Mouse (Mus musculus) MEL (cell line): ENCODE results near the gene Pidd1. TPM values are rescaled to one million over a fixed set of nuclear protein-coding genes. Genes with fewer than 3 reads are reported as not detected.

Source experiments
- DNase-seq: peaks from one replicate; pipeline ENCODE4 v3.0.0; 2011; ENCODE audit warnings: low read depth, low spot score
- H3K27ac ChIP-seq: 2 replicates; pipeline ENCODE4 v1.5.1; 2012; ENCODE audit warnings: low read depth, mild to moderate bottlenecking, control low read depth, low read length, moderate library complexity; ENCODE audit not compliant: control insufficient read depth
- H3K27me3 ChIP-seq, 2 experiments: fragments of 150-350 bp in 1 of 2; sonication (generic) in 1 of 2; 2 replicates each; pipeline ENCODE4 v1.6.1; 2012; ENCODE audit warnings: low read length in 2 of 2, mild to moderate bottlenecking in 2 of 2, improper control_type of control experiment in 1 of 2, moderate library complexity in 1 of 2; ENCODE audit not compliant: insufficient read depth in 2 of 2, control insufficient read depth in 1 of 2
- H3K36me3 ChIP-seq, 2 experiments: 2 replicates each; pipeline ENCODE4 v1.6.1; 2012 to 2014; ENCODE audit warnings: low read length in 2 of 2, improper control_type of control experiment in 1 of 2, inconsistent platforms in 1 of 2, mild to moderate bottlenecking in 1 of 2; ENCODE audit not compliant: insufficient read depth in 2 of 2, control insufficient read depth in 1 of 2
- H3K4me1 ChIP-seq, 2 experiments: fragments of 150-350 bp in 1 of 2; sonication (generic) in 1 of 2; 2 replicates each; pipeline ENCODE4 v1.6.1; 2012; ENCODE audit warnings: low read length in 2 of 2, improper control_type of control experiment in 1 of 2, mild to moderate bottlenecking in 1 of 2; ENCODE audit not compliant: insufficient read depth in 2 of 2, control insufficient read depth in 1 of 2
- H3K4me3 ChIP-seq, 2 experiments: fragments of 150-350 bp in 1 of 2; sonication (generic) in 1 of 2; 2 replicates each; pipeline ENCODE4 v1.5.1; 2012; ENCODE audit warnings: low read depth in 2 of 2, low read length in 2 of 2, mild to moderate bottlenecking in 2 of 2, moderate library complexity in 2 of 2, control low read depth in 1 of 2, improper control_type of control experiment in 1 of 2; ENCODE audit not compliant: control insufficient read depth in 1 of 2, insufficient read depth in 1 of 2
- H3K79me2 ChIP-seq: 2 replicates; pipeline ENCODE4 v1.6.1; 2012; ENCODE audit warnings: mild to moderate bottlenecking, low read length, moderate library complexity; ENCODE audit not compliant: control insufficient read depth, poor library complexity, insufficient read depth
- H3K9ac ChIP-seq: 2 replicates; pipeline ENCODE4 v1.6.1; 2012; ENCODE audit warnings: low read depth, mild to moderate bottlenecking, control low read depth, low read length, moderate library complexity; ENCODE audit not compliant: control insufficient read depth, poor library complexity, severe bottlenecking
- H3K9me3 ChIP-seq: fragments of 150-350 bp; sonication (generic); replicated peaks from 2 replicates; pipeline ENCODE4 v1.6.1; 2012; ENCODE audit warnings: mild to moderate bottlenecking, low read length, improper control_type of control experiment, moderate library complexity; ENCODE audit not compliant: insufficient read depth
- BHLHE40 ChIP-seq: IDR thresholded peaks from 2 replicates; pipeline ENCODE4 v1.6.1; 2012; ENCODE audit warnings: low read depth, mild to moderate bottlenecking, inconsistent platforms, low read length, improper control_type of control experiment, borderline replicate concordance
- CHD1 ChIP-seq: IDR thresholded peaks from 2 replicates; pipeline ENCODE4 v1.6.1; 2012; ENCODE audit warnings: low read depth, mild to moderate bottlenecking, inconsistent platforms, low read length, improper control_type of control experiment
- CHD2 ChIP-seq: IDR thresholded peaks from 2 replicates; pipeline ENCODE4 v1.6.1; 2011; ENCODE audit warnings: low read length, improper control_type of control experiment
- CTCF ChIP-seq, 3 experiments: IDR thresholded peaks in 2 of 3; conservative IDR thresholded peaks in 1 of 3; 2 replicates each; pipeline ENCODE4 v1.5.1; 2011 to 2012; ENCODE audit warnings: low read length in 3 of 3, low read depth in 2 of 3, mild to moderate bottlenecking in 2 of 3, improper control_type of control experiment in 1 of 3, inconsistent platforms in 1 of 3, mixed read lengths in 1 of 3, moderate library complexity in 1 of 3; ENCODE audit not compliant: control insufficient read depth in 1 of 3, insufficient read depth in 1 of 3, poor library complexity in 1 of 3, severe bottlenecking in 1 of 3
- E2F4 ChIP-seq: IDR thresholded peaks from 2 replicates; pipeline ENCODE4 v1.6.1; 2011; ENCODE audit warnings: low read depth, low read length, improper control_type of control experiment, borderline replicate concordance
- ELF1 ChIP-seq: IDR thresholded peaks from 2 replicates; pipeline ENCODE4 v1.6.1; 2014; ENCODE audit warnings: low read depth, mild to moderate bottlenecking, inconsistent platforms, low read length, improper control_type of control experiment, moderate library complexity
- EP300 ChIP-seq, 2 experiments: IDR thresholded peaks; 2 replicates each; pipeline ENCODE4 v1.6.1; 2011; ENCODE audit warnings: improper control_type of control experiment in 2 of 2, low read length in 2 of 2, low read depth in 1 of 2, mild to moderate bottlenecking in 1 of 2
- GABPA ChIP-seq: IDR thresholded peaks from 2 replicates; pipeline ENCODE4 v1.6.1; 2012; ENCODE audit warnings: low read depth, mild to moderate bottlenecking, inconsistent platforms, low read length, improper control_type of control experiment, moderate library complexity
- GATA1 ChIP-seq: IDR thresholded peaks from 2 replicates; pipeline ENCODE4 v1.6.1; 2011; ENCODE audit warnings: low read depth, low read length, improper control_type of control experiment
- HCFC1 ChIP-seq: IDR thresholded peaks from 2 replicates; pipeline ENCODE4 v1.6.1; 2012; ENCODE audit warnings: low read depth, mild to moderate bottlenecking, inconsistent platforms, low read length, improper control_type of control experiment, moderate library complexity
- JUND ChIP-seq: IDR thresholded peaks from 2 replicates; pipeline ENCODE4 v1.6.1; 2011; ENCODE audit warnings: low read depth, mild to moderate bottlenecking, improper control_type of control experiment, low read length
- KAT2A ChIP-seq: conservative IDR thresholded peaks from 2 replicates; pipeline ENCODE4 v1.6.1; 2012; ENCODE audit warnings: low read depth, low read length, improper control_type of control experiment, inconsistent platforms
- MAFK ChIP-seq: IDR thresholded peaks from 2 replicates; pipeline ENCODE4 v1.6.1; 2011; ENCODE audit warnings: low read depth, mild to moderate bottlenecking, low read length, improper control_type of control experiment, borderline replicate concordance
- MAX ChIP-seq: IDR thresholded peaks from 2 replicates; pipeline ENCODE4 v1.6.1; 2011; ENCODE audit warnings: low read length, improper control_type of control experiment
- MAZ ChIP-seq: IDR thresholded peaks from 2 replicates; pipeline ENCODE4 v1.6.1; 2012; ENCODE audit warnings: low read depth, mild to moderate bottlenecking, inconsistent platforms, low read length, improper control_type of control experiment
- MEF2A ChIP-seq: IDR thresholded peaks from 2 replicates; pipeline ENCODE4 v1.6.1; 2014; ENCODE audit warnings: low read depth, mild to moderate bottlenecking, inconsistent platforms, low read length, improper control_type of control experiment; ENCODE audit not compliant: poor library complexity, insufficient replicate concordance, severe bottlenecking; ENCODE audit errors: extremely low read depth
- MYB ChIP-seq: IDR thresholded peaks from 2 replicates; pipeline ENCODE4 v1.6.1; 2011; ENCODE audit warnings: mild to moderate bottlenecking, low read depth, low read length, improper control_type of control experiment
- MYC ChIP-seq: IDR thresholded peaks from 2 replicates; pipeline ENCODE4 v1.6.1; 2011; ENCODE audit warnings: low read depth, mild to moderate bottlenecking, low read length, improper control_type of control experiment, moderate library complexity
- NRF1 ChIP-seq: IDR thresholded peaks from 2 replicates; pipeline ENCODE4 v1.6.1; 2014; ENCODE audit warnings: low read depth, mild to moderate bottlenecking, inconsistent platforms, low read length, improper control_type of control experiment, moderate library complexity; ENCODE audit not compliant: poor library complexity, insufficient read depth, severe bottlenecking
- POLR2A ChIP-seq, 2 experiments: IDR thresholded peaks; 2 replicates each; pipeline ENCODE4 v1.6.1; 2011 to 2012; ENCODE audit warnings: low read length in 2 of 2, mild to moderate bottlenecking in 2 of 2, control low read depth in 1 of 2, improper control_type of control experiment in 1 of 2, low read depth in 1 of 2, moderate library complexity in 1 of 2; ENCODE audit not compliant: control insufficient read depth in 1 of 2, insufficient read depth in 1 of 2, poor library complexity in 1 of 2
- POLR2AphosphoS2 ChIP-seq: IDR thresholded peaks from 2 replicates; pipeline ENCODE4 v1.6.1; 2011; ENCODE audit warnings: low read length, improper control_type of control experiment
- POLR2AphosphoS5 ChIP-seq: IDR thresholded peaks from 2 replicates; pipeline ENCODE4 v1.6.1; 2012; ENCODE audit warnings: low read depth, borderline replicate concordance, mild to moderate bottlenecking, inconsistent platforms, low read length, moderate library complexity, mixed read lengths
- RAD21 ChIP-seq: IDR thresholded peaks from 2 replicates; pipeline ENCODE4 v1.6.1; 2011; ENCODE audit warnings: mild to moderate bottlenecking, low read depth, low read length, improper control_type of control experiment
- RCOR1 ChIP-seq: IDR thresholded peaks from 2 replicates; pipeline ENCODE4 v1.6.1; 2012; ENCODE audit warnings: low read depth, mild to moderate bottlenecking, inconsistent platforms, low read length, improper control_type of control experiment
- SIN3A ChIP-seq: IDR thresholded peaks from 2 replicates; pipeline ENCODE4 v1.6.1; 2012; ENCODE audit warnings: low read length, improper control_type of control experiment, inconsistent platforms
- SMC3 ChIP-seq: IDR thresholded peaks from 2 replicates; pipeline ENCODE4 v1.6.1; 2011; ENCODE audit warnings: low read depth, low read length, improper control_type of control experiment
- TAL1 ChIP-seq: IDR thresholded peaks from 2 replicates; pipeline ENCODE4 v1.6.1; 2012; ENCODE audit warnings: mild to moderate bottlenecking, inconsistent platforms, low read length, moderate library complexity, mixed read lengths
- TBP ChIP-seq: IDR thresholded peaks from 2 replicates; pipeline ENCODE4 v1.8.0; 2011; ENCODE audit warnings: low read depth, low read length, improper control_type of control experiment
- TCF12 ChIP-seq: IDR thresholded peaks from 2 replicates; pipeline ENCODE4 v1.6.1; 2014; ENCODE audit warnings: low read depth, mild to moderate bottlenecking, inconsistent platforms, low read length, improper control_type of control experiment, moderate library complexity
- UBTF ChIP-seq: IDR thresholded peaks from 2 replicates; pipeline ENCODE4 v1.6.1; 2012; ENCODE audit warnings: low read depth, mild to moderate bottlenecking, inconsistent platforms, low read length, improper control_type of control experiment, moderate library complexity, borderline replicate concordance; ENCODE audit not compliant: insufficient read depth
- USF1 ChIP-seq: IDR thresholded peaks from 2 replicates; pipeline ENCODE4 v1.6.1; 2014; ENCODE audit warnings: low read depth, mild to moderate bottlenecking, inconsistent platforms, low read length, improper control_type of control experiment, moderate library complexity
- USF2 ChIP-seq, 2 experiments: IDR thresholded peaks; 2 replicates each; pipeline ENCODE4 v1.6.1; 2011 to 2012; ENCODE audit warnings: improper control_type of control experiment in 2 of 2, low read length in 2 of 2, borderline replicate concordance in 1 of 2, inconsistent platforms in 1 of 2, low read depth in 1 of 2, mild to moderate bottlenecking in 1 of 2; ENCODE audit not compliant: insufficient read depth in 1 of 2
- ZC3H11A ChIP-seq: IDR thresholded peaks from 2 replicates; pipeline ENCODE4 v1.6.1; 2012; ENCODE audit warnings: low read depth, mild to moderate bottlenecking, inconsistent platforms, low read length, improper control_type of control experiment
- ZKSCAN1 ChIP-seq: IDR thresholded peaks from 2 replicates; pipeline ENCODE4 v1.6.1; 2012; ENCODE audit warnings: low read depth, mild to moderate bottlenecking, inconsistent platforms, low read length, improper control_type of control experiment, moderate library complexity
- ZMIZ1 ChIP-seq: IDR thresholded peaks from 2 replicates; pipeline ENCODE4 v1.6.1; 2012; ENCODE audit warnings: low read depth, mild to moderate bottlenecking, inconsistent platforms, low read length, improper control_type of control experiment, moderate library complexity
- ZNF384 ChIP-seq: IDR thresholded peaks from 2 replicates; pipeline ENCODE4 v1.6.1; 2012; ENCODE audit warnings: low read depth, mild to moderate bottlenecking, inconsistent platforms, low read length, improper control_type of control experiment
- polyA plus RNA-seq, 2 experiments: library from polyadenylated mRNA; stranded (reverse) in 1 of 2; unstranded in 1 of 2; fragments of >175 nt in 1 of 2; fragments of >200 nt in 1 of 2; gene quantifications; 2 replicates each; pipeline versions ENCODE4 v1.2.1 to v1.2.4; 2012; ENCODE audit warnings: low replicate concordance in 2 of 2, low read depth in 1 of 2; ENCODE audit not compliant: insufficient read length in 2 of 2, insufficient read depth in 1 of 2, missing spikeins in 1 of 2
- total RNA-seq: library from RNA; depleted of rRNA; stranded (reverse); fragments of 300-350 nt; gene quantifications from 2 replicates; pipeline ENCODE4 v1.2.3, GENCODE M21; 2012

Pidd1 gene
- total and polyA plus RNA-seq, 3 experiments, result 6.4 to 27.2 TPM; not detected in 1

- Histone ChIP-seq H3K9ac (peak within 1 kb of the TSS; percentile 72), H3K79me2 (peaks cover 3% of the 10 kb centered on the region), H3K9me3 (no peaks in the 10 kb centered on the region), H3K36me3 (peaks cover 2 to 5% of the 10 kb centered on the region in 2 experiments; a peak in 2 of 4 replicates), H3K27ac (0 out of 2 replicates have a peak within 1 kb of the TSS, but pooled peaks have one; percentile 15), H3K4me1 (peaks cover 0 to 12% of the 10 kb centered on the region in 2 experiments; a peak in 1 of 4 replicates), H3K4me3 (peak within 1 kb of the TSS; percentile 78 to 89), H3K27me3 (no peaks in the 10 kb centered on the region)
- peak; percentile 96 for DNase-seq
- TF ChIP-seq POLR2AphosphoS5, result 0 out of 2 replicates have a peak, but pooled peaks have one; percentile 51
- TF ChIP-seq RCOR1, result no peak
- TF ChIP-seq USF2 (IDR thresholded peaks at IDR 0.05; ENCODE audit: borderline replicate concordance in 1 of 2, insufficient read depth in 1 of 2, low read depth in 1 of 2, low read length in 2 of 2), result no peak
- TF ChIP-seq MAX, result peak; percentile 40; the same call in 1 of the 2 replicates
- no peak for TF ChIP-seq BHLHE40
- TF ChIP-seq ELF1, result no peak
- no peak for TF ChIP-seq TAL1
- TF ChIP-seq GABPA, result no peak
- 0 out of 2 replicates have a peak, but pooled peaks have one; percentile 19 for TF ChIP-seq TCF12
- peak; percentile 82 to 86 for TF ChIP-seq POLR2A (IDR thresholded peaks at IDR 0.05; ENCODE audit: control insufficient read depth in 1 of 2, insufficient read depth in 1 of 2, low read depth in 1 of 2, low read length in 2 of 2, poor library complexity in 1 of 2)
- TF ChIP-seq ZMIZ1, result peak; percentile 75
- no peak for TF ChIP-seq CTCF (IDR thresholded peaks at IDR 0.05 in 2 of 3, conservative IDR thresholded peaks at IDR 0.05 in 1 of 3; ENCODE audit: control insufficient read depth in 1 of 3, insufficient read depth in 1 of 3, low read depth in 2 of 3, low read length in 3 of 3, poor library complexity in 1 of 3, severe bottlenecking in 1 of 3)
- no peak; the same call in 1 of the 2 replicates for TF ChIP-seq KAT2A
- peak; percentile 77; the same call in 1 of the 2 replicates for TF ChIP-seq POLR2AphosphoS2
- no peak for TF ChIP-seq MAZ
- no peak for TF ChIP-seq GATA1
- TF ChIP-seq MAFK, result no peak
- TF ChIP-seq UBTF, result peak; percentile 89; the same call in 1 of the 2 replicates
- no peak for TF ChIP-seq JUND
- TF ChIP-seq HCFC1, result peak; percentile 48; the same call in 1 of the 2 replicates
- TF ChIP-seq TBP, result peak; percentile 50
- peak; percentile 62 for TF ChIP-seq NRF1
- peak; percentile 74 for TF ChIP-seq SIN3A
- no peak for TF ChIP-seq ZKSCAN1
- TF ChIP-seq EP300 (IDR thresholded peaks at IDR 0.05; ENCODE audit: low read depth in 1 of 2, low read length in 2 of 2), result no peak
- no peak for TF ChIP-seq E2F4
- peak; percentile 84 for TF ChIP-seq CHD1
- TF ChIP-seq USF1, result no peak
- no peak for TF ChIP-seq RAD21
- TF ChIP-seq ZC3H11A, result no peak
- TF ChIP-seq CHD2, result no peak
- no peak for TF ChIP-seq MYB
- TF ChIP-seq MEF2A, result no peak
- no peak for TF ChIP-seq SMC3
- peak; percentile 27; the same call in 1 of the 2 replicates for TF ChIP-seq MYC
- TF ChIP-seq ZNF384, result no peak
Measured at GRCm38 (mm10) chr7:141454967-141455551, 11.2 kb upstream of the Pidd1 start, which contains the start of gene Pnpla2. Gene Pnpla2, plus strand, starts transcription at chr7:141455198.
